Mouse (Mus musculus) neural tube, embryonic 11.5 days (tissue): Measurements from ENCODE around the gene Fbln5. TPM values are rescaled to one million over a fixed set of nuclear protein-coding genes. Genes with fewer than 3 reads are reported as not detected.

ENCODE experiments used
- ATAC-seq: fragments of 200-750 bp; cut with Nextera tagmentation; 2 replicates; pipeline ENCODE4 v1.8.0; 2017; ENCODE audit warnings: moderate number of reproducible peaks, mild to moderate bottlenecking, moderate TSS enrichment, moderate library complexity; ENCODE audit not compliant: insufficient read depth, low FRiP score, low TSS enrichment
- DNase-seq: peaks from one replicate; pipeline ENCODE4 v3.0.0-alpha.2; 2015; ENCODE audit warnings: low spot score
- H3K27ac ChIP-seq: fragments of 300-500 bp; sonication (generic); 2 replicates; pipeline ENCODE4 v1.5.1; 2014; ENCODE audit warnings: low read depth, mild to moderate bottlenecking, low read length
- H3K27me3 ChIP-seq: fragments of 300-500 bp; sonication (generic); 2 replicates; pipeline ENCODE4 v1.6.1; 2014; ENCODE audit warnings: mild to moderate bottlenecking, low read length, mixed read lengths; ENCODE audit not compliant: control insufficient read depth, insufficient read depth
- H3K36me3 ChIP-seq: fragments of 300-500 bp; sonication (generic); 2 replicates; pipeline ENCODE4 v1.6.1; 2014; ENCODE audit warnings: mild to moderate bottlenecking, low read length, moderate library complexity, mixed read lengths; ENCODE audit not compliant: control insufficient read depth, insufficient read depth
- H3K4me1 ChIP-seq: fragments of 300-500 bp; sonication (generic); 2 replicates; pipeline ENCODE4 v1.6.1; 2014; ENCODE audit warnings: low read length, mixed read lengths; ENCODE audit not compliant: control insufficient read depth, insufficient read depth
- H3K4me2 ChIP-seq: fragments of 300-500 bp; sonication (generic); 2 replicates; pipeline ENCODE4 v1.6.1; 2014; ENCODE audit warnings: low read depth, mild to moderate bottlenecking, moderate library complexity
- H3K4me3 ChIP-seq: fragments of 300-500 bp; sonication (generic); 2 replicates; pipeline ENCODE4 v1.5.1; 2014; ENCODE audit warnings: low read depth, low read length
- H3K9ac ChIP-seq: fragments of 300-500 bp; sonication (generic); 2 replicates; pipeline ENCODE4 v1.6.1; 2014; ENCODE audit warnings: mild to moderate bottlenecking, low read length
- H3K9me3 ChIP-seq: fragments of 300-500 bp; sonication (generic); 2 replicates; pipeline ENCODE4 v1.6.1; 2016; ENCODE audit warnings: low read length; ENCODE audit not compliant: control insufficient read depth
- WGBS: fragments of 180-500 bp; shearing (Covaris S2); extraction: QIAGEN DNeasy Blood & Tissue Kit; methylation state at CpG from one replicate; pipeline ENCODE4 v1.1.7; 2014; 5-methylcytosine and 5-hydroxymethylcytosine counted together
- polyA plus RNA-seq: library from polyadenylated mRNA; unstranded; fragments of >200 nt; fragmentation: Nextera tagmentation; extraction: Ambion mirVana; gene quantifications from 2 replicates; pipeline ENCODE4 v1.2.1, GENCODE M21; 2014

The Fbln5 gene
- polyA plus RNA-seq, 1 experiment from 2014 or later, result 5.4 TPM

GRCm38 (mm10) chr12:101798189-101798922 is 20.5 kb downstream of the Fbln5 start:
- Histone ChIP-seq H3K9ac (no peak overlapping the region), H3K27ac (no peak overlapping the region), H3K4me2 (no peak overlapping the region), H3K4me1 (no peaks in the 10 kb centered on the region), H3K36me3 (no peaks in the 10 kb centered on the region), H3K27me3 (no peaks in the 10 kb centered on the region), H3K9me3 (no peaks in the 10 kb centered on the region), H3K4me3 (no peak overlapping the region)
- DNase-seq, result no peak
- WGBS, result 71% methylated on average over 7 of the region's 7 CpGs
- no peak for ATAC-seq

- Histone ChIP-seq H3K4me3 (no peak overlapping the region), H3K36me3 (no peaks in the 10 kb centered on the region), H3K27ac (no peak overlapping the region), H3K9me3 (no peaks in the 10 kb centered on the region), H3K4me2 (no peak overlapping the region), H3K27me3 (no peaks in the 10 kb centered on the region), H3K4me1 (no peaks in the 10 kb centered on the region), H3K9ac (no peak overlapping the region)
- DNase-seq (no peak), ATAC-seq (no peak)
- 80% methylated on average over 3 of the region's 3 CpGs for WGBS
Measured at GRCm38 (mm10) chr12:101794458-101794857, 24.4 kb downstream of the Fbln5 start.

GRCm38 (mm10) chr12:101793221-101793621 is 25.6 kb downstream of the Fbln5 start:
- no peaks in the 10 kb centered on the region for H3K36me3 ChIP-seq
- no peaks in the 10 kb centered on the region for H3K9me3 ChIP-seq
- no peak for DNase-seq
- no peaks in the 10 kb centered on the region for H3K27me3 ChIP-seq
- WGBS, result 85% methylated on average over 5 of the region's 5 CpGs
- no peak overlapping the region for H3K4me3 ChIP-seq
- H3K4me2 ChIP-seq, result no peak overlapping the region
- no peak overlapping the region for H3K27ac ChIP-seq
- no peaks in the 10 kb centered on the region for H3K4me1 ChIP-seq
- no peak overlapping the region for H3K9ac ChIP-seq
- ATAC-seq, result no peak

GRCm38 (mm10) chr12:101792684-101793083 is 26.2 kb downstream of the Fbln5 start:
- no peaks in the 10 kb centered on the region for H3K9me3 ChIP-seq
- WGBS, result 92% methylated on average over 4 of the region's 4 CpGs
- H3K9ac ChIP-seq, result no peak overlapping the region
- no peaks in the 10 kb centered on the region for H3K36me3 ChIP-seq
- ATAC-seq (no peak), DNase-seq (no peak)
- no peaks in the 10 kb centered on the region for H3K4me1 ChIP-seq
- no peak overlapping the region for H3K4me2 ChIP-seq
- no peaks in the 10 kb centered on the region for H3K27me3 ChIP-seq
- no peak overlapping the region for H3K4me3 ChIP-seq
- no peak overlapping the region for H3K27ac ChIP-seq

- no peak overlapping the region for H3K9ac ChIP-seq
- H3K9me3 ChIP-seq, result no peaks in the 10 kb centered on the region
- ATAC-seq (no peak), DNase-seq (no peak)
- WGBS, result 87% methylated on average over 3 of the region's 3 CpGs
- no peaks in the 10 kb centered on the region for H3K36me3 ChIP-seq
- H3K4me3 ChIP-seq, result no peak overlapping the region
- H3K27ac ChIP-seq, result no peak overlapping the region
- no peaks in the 10 kb centered on the region for H3K4me1 ChIP-seq
- no peak overlapping the region for H3K4me2 ChIP-seq
- H3K27me3 ChIP-seq, result no peaks in the 10 kb centered on the region
Measured at GRCm38 (mm10) chr12:101789767-101790166, 29.1 kb downstream of the Fbln5 start.

GRCm38 (mm10) chr12:101789250-101789649 is 29.6 kb downstream of the Fbln5 start:
- H3K4me2 ChIP-seq, result no peak overlapping the region
- no peaks in the 10 kb centered on the region for H3K36me3 ChIP-seq
- WGBS, result 82% methylated on average over 3 of the region's 3 CpGs
- H3K9me3 ChIP-seq, result no peaks in the 10 kb centered on the region
- H3K27ac ChIP-seq, result no peak overlapping the region
- no peaks in the 10 kb centered on the region for H3K27me3 ChIP-seq
- H3K4me3 ChIP-seq, result no peak overlapping the region
- no peaks in the 10 kb centered on the region for H3K4me1 ChIP-seq
- no peak overlapping the region for H3K9ac ChIP-seq
- DNase-seq (no peak), ATAC-seq (no peak)

GRCm38 (mm10) chr12:101782787-101783186 is 36.1 kb downstream of the Fbln5 start:
- Histone ChIP-seq H3K27ac (no peak overlapping the region), H3K4me1 (no peaks in the 10 kb centered on the region), H3K9ac (no peak overlapping the region), H3K4me2 (no peak overlapping the region), H3K9me3 (no peaks in the 10 kb centered on the region), H3K4me3 (no peak overlapping the region), H3K27me3 (no peaks in the 10 kb centered on the region), H3K36me3 (no peaks in the 10 kb centered on the region)
- ATAC-seq, result no peak
- DNase-seq, result no peak
- 65% methylated on average over 2 of the region's 2 CpGs for WGBS

GRCm38 (mm10) chr12:101780915-101781314 is 37.9 kb downstream of the Fbln5 start:
- ATAC-seq (no peak), DNase-seq (no peak)
- Histone ChIP-seq H3K4me3 (no peak overlapping the region), H3K36me3 (no peaks in the 10 kb centered on the region), H3K9me3 (no peaks in the 10 kb centered on the region), H3K4me1 (no peaks in the 10 kb centered on the region), H3K9ac (no peak overlapping the region), H3K27ac (no peak overlapping the region), H3K4me2 (no peak overlapping the region), H3K27me3 (no peaks in the 10 kb centered on the region)
- WGBS, result 77% methylated on average over 5 of the region's 5 CpGs

- no peaks in the 10 kb centered on the region for H3K36me3 ChIP-seq
- H3K9me3 ChIP-seq, result no peaks in the 10 kb centered on the region
- 70% methylated on average over 9 of the region's 9 CpGs for WGBS
- no peak overlapping the region for H3K4me3 ChIP-seq
- H3K27me3 ChIP-seq, result no peaks in the 10 kb centered on the region
- no peak overlapping the region for H3K4me2 ChIP-seq
- no peak overlapping the region for H3K27ac ChIP-seq
- H3K4me1 ChIP-seq, result no peaks in the 10 kb centered on the region
- DNase-seq (no peak), ATAC-seq (no peak)
- H3K9ac ChIP-seq, result no peak overlapping the region
Measured at GRCm38 (mm10) chr12:101777613-101778325, 41.1 kb downstream of the Fbln5 start.
